Comparison of ENCODE assay signal across 10 mouse cellular contexts in the genomic region with DNA sequence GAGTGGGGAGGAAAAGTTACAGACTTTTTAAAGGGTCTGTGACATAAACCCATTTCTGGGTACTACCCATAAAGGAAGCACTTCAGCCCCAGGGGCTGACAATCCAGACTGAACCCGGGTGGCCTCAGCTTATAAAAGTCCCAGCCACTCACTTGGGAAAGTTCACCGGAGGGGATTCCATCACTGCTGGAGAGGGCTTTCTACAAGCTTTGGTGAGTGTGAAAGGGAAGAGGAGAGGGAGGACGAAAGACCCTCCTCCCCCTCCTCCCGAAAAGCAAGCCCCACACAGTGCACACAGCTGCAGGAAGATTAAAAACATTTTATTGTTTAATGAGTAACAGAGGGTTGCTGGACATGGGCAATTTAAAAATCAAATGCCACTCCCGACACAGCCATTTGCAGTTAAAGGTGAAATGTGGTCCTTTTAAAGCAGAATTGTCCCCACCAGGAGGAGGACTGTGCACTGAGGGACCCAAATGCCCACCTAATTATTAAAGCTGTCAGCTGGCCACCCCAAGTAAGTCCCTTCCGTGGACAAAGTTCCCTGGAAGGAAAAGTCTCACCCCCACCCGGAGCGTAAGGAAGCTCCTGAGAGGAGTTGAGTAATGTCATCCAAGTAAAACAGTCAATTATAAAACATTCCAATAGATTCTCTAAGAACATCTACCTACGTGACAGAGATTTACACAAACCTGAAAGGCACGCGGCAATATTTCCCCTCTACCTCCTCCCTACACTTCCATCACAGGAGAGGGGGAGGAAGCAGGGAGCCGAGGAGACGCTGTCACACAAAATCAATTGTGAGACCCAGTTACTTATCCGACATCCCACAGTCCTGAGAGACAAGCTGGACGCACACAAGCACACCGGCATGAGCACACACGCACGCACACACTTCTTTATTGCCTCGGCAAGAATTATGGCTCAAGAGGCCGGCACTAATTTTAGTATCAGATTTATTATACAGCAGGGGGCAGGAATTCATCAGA. TPM values are rescaled to one million over a fixed set of nuclear protein-coding genes. Genes with fewer than 3 reads are reported as not detected.
A peak's percentile ranks its signal among the peaks of the same experiment; 100 is the strongest.
DNase-seq lines count a peak whose midpoint lies in the region; ATAC-seq and TF ChIP-seq lines count a peak whose summit lies in the region.
"Had no signal": no experiment of that assay in that cellular context is flagged by ENCODE, and none has a peak within 500 bp of the region (broad histone marks: within the 10 kb centered on the region; RNA-seq: fewer than 3 reads in every experiment).

No protein-coding gene starts in this region.

- peak overlapping the region; percentile 81; the same call in 1 of the 2 replicates for H3K27ac ChIP-seq in heart, embryonic 10.5 days
- peak overlapping the region; percentile 80 for H3K27ac ChIP-seq in neural tube, embryonic 11.5 days (ENCODE audit: low read depth, low read length)
- H3K27ac ChIP-seq in intestine, embryonic 15.5 days, result no peak overlapping the region
- 0 out of 2 replicates have a peak overlapping the region, but pooled peaks have one; percentile 60 for H3K27ac ChIP-seq in olfactory bulb, adult 2 months (ENCODE audit: insufficient read depth, low read depth, low read length)
- H3K27ac ChIP-seq: layer of hippocampus, adult 2 months had no signal

- DNase-seq in heart, embryonic 10.5 days (ENCODE audit: low spot score), result no peak
- DNase-seq in heart, adult 9 months (ENCODE audit: low spot score in 2 of 2), result no peak
- peak; percentile 41 for DNase-seq in neural tube, embryonic 11.5 days (ENCODE audit: low spot score)
- no peak for DNase-seq in neural tube, embryonic 10.5 days (ENCODE audit: extremely low spot score, low spot score)
- no peak for DNase-seq in adrenal gland, adult (ENCODE audit: inconsistent age in 2 of 2, low spot score in 1 of 2)
- no peak for DNase-seq in frontal cortex, postnatal 25 days (ENCODE audit: low spot score in 2 of 2)
- DNase-seq: liver, postnatal 0 days had no signal

- H3K4me1 ChIP-seq in heart, embryonic 10.5 days, result peaks cover 81% of the 10 kb centered on the region
- H3K4me1 ChIP-seq in neural tube, embryonic 11.5 days (ENCODE audit: control insufficient read depth, insufficient read depth, low read length), result peaks cover 82% of the 10 kb centered on the region
- peaks cover 58% of the 10 kb centered on the region for H3K4me1 ChIP-seq in intestine, embryonic 15.5 days (replicated peaks)
- H3K4me1 ChIP-seq in olfactory bulb, adult 2 months (ENCODE audit: control insufficient read depth, insufficient read depth, low read length), result peaks cover 38% of the 10 kb centered on the region

- H3K4me3 ChIP-seq in heart, embryonic 10.5 days, result no peak overlapping the region
- no peak overlapping the region for H3K4me3 ChIP-seq in neural tube, embryonic 11.5 days (ENCODE audit: low read depth, low read length)
- H3K4me3 ChIP-seq in intestine, embryonic 15.5 days (replicated peaks), result no peak overlapping the region
- no peak overlapping the region for H3K4me3 ChIP-seq in olfactory bulb, adult 2 months (ENCODE audit: insufficient read depth, low read depth, low read length)
- H3K4me3 ChIP-seq: layer of hippocampus, adult 2 months had no signal

- H3K9me3 ChIP-seq in heart, embryonic 10.5 days, result no peaks in the 10 kb centered on the region
- no peaks in the 10 kb centered on the region for H3K9me3 ChIP-seq in neural tube, embryonic 11.5 days (ENCODE audit: control insufficient read depth, low read length)
- H3K9me3 ChIP-seq in intestine, embryonic 15.5 days, result no peaks in the 10 kb centered on the region

- WGBS in heart, embryonic 10.5 days, result 59% methylated on average over 20 of the region's 20 CpGs
- 10% methylated on average over 20 of the region's 20 CpGs for WGBS in neural tube, embryonic 11.5 days
- 24% methylated on average over 20 of the region's 20 CpGs for WGBS in intestine, embryonic 15.5 days
- WGBS in olfactory bulb, adult 2 months, result 62% methylated on average over 20 of the region's 20 CpGs

- peaks cover 36% of the 10 kb centered on the region for H3K36me3 ChIP-seq in heart, embryonic 10.5 days
- peaks cover 2% of the 10 kb centered on the region for H3K36me3 ChIP-seq in neural tube, embryonic 11.5 days (ENCODE audit: control insufficient read depth, insufficient read depth, low read length)
- H3K36me3 ChIP-seq in intestine, embryonic 15.5 days, result no peaks in the 10 kb centered on the region

- no peaks in the 10 kb centered on the region for H3K27me3 ChIP-seq in heart, embryonic 10.5 days (ENCODE audit: insufficient read depth, poor library complexity, severe bottlenecking)
- no peaks in the 10 kb centered on the region for H3K27me3 ChIP-seq in neural tube, embryonic 11.5 days (ENCODE audit: control insufficient read depth, insufficient read depth, low read length)
- H3K27me3 ChIP-seq in intestine, embryonic 15.5 days (replicated peaks), result no peaks in the 10 kb centered on the region

- TF ChIP-seq CTCF in olfactory bulb, adult 2 months (IDR thresholded peaks at IDR 0.05; ENCODE audit: insufficient read depth, low read depth, low read length), result no peak

- H3K9ac ChIP-seq in neural tube, embryonic 11.5 days (ENCODE audit: low read length), result no peak overlapping the region
- H3K9ac ChIP-seq in intestine, embryonic 15.5 days, result no peak overlapping the region
- H3K9ac ChIP-seq: liver, postnatal 0 days had no signal

- 0 out of 2 replicates have a peak, but pooled peaks have one; percentile 15 for ATAC-seq in neural tube, embryonic 11.5 days (ENCODE audit: insufficient read depth, low FRiP score, low TSS enrichment)
- ATAC-seq in intestine, embryonic 15.5 days, result peak; percentile 4; the same call in 1 of the 2 replicates
- ATAC-seq: liver, postnatal 0 days had no signal

- H3K4me2 ChIP-seq in neural tube, embryonic 11.5 days (ENCODE audit: low read depth), result no peak overlapping the region
- H3K4me2 ChIP-seq in intestine, embryonic 15.5 days (replicated peaks), result no peak overlapping the region; the same call in 1 of the 2 replicates

- no peak for TF ChIP-seq POLR2A in olfactory bulb, adult 2 months (IDR thresholded peaks at IDR 0.05; ENCODE audit: insufficient read depth, low read depth, low read length)

RNA-seq across cellular contexts. Expression of a gene that starts 24.1 kb away (rescaled TPM):
- polyA plus RNA-seq in heart, embryonic 10.5 days (2016; fragmentation: Nextera tagmentation; extraction: Ambion mirVana), result 15.9 and 16.3 TPM in 2 replicates
- polyA plus RNA-seq in neural tube, embryonic 11.5 days (2014; fragmentation: Nextera tagmentation; extraction: Ambion mirVana), result 19.7 and 20.6 TPM in 2 replicates
- 10.9 and 11.1 TPM in 2 replicates for polyA plus RNA-seq in intestine, embryonic 15.5 days (2015; fragmentation: Nextera tagmentation; extraction: Ambion mirVana)
- 78.5 and 158 TPM in 2 replicates for polyA plus RNA-seq in olfactory bulb, adult 2 months (2012; ENCODE audit: insufficient read depth, insufficient read length, low replicate concordance, missing spikeins)
